Mouse (Mus musculus) left cerebral cortex, adult 6 months (tissue): Measurements from ENCODE around the gene Aldh3b3. TPM values are rescaled to one million over a fixed set of nuclear protein-coding genes. Genes with fewer than 3 reads are reported as not detected.

Source experiments
- long read RNA-seq, 2 experiments: library from polyadenylated mRNA; unstranded; transcript quantifications; one replicate each; pipeline ENCODE4 v2.0.0; 2019 to 2020
- polyA plus RNA-seq: library from polyadenylated mRNA; unstranded; fragments of <200 nt; fragmentation: Nextera tagmentation; gene quantifications from 2 replicates; pipeline ENCODE4 v1.2.3, GENCODE M21; 2021

Gene Aldh3b3
- polyA plus RNA-seq = 0.13 TPM in 1 of 2 replicates, not detected in the other
- long read RNA-seq, experiment 1 = 0 reads
- long read RNA-seq, experiment 2 = 0 reads

GRCm38 (mm10) chr19:3958470-3958869 lies at the start of gene Aldh3b3:
TSS of gene Aldh3b3 (plus strand) at chr19:3958645.

GRCm38 (mm10) chr19:3912337-3913204 lies 45.9 kb upstream of the Aldh3b3 start, which contains the start of gene Ndufs8:
TSS of gene Ndufs8 (minus strand) at chr19:3912774.

GRCm38 (mm10) chr19:3929211-3929941 lies 29.1 kb upstream of the Aldh3b3 start, which contains the start of gene Aldh3b1:
TSS of gene Aldh3b1 (minus strand) at chr19:3929808.

GRCm38 (mm10) chr19:3935032-3935895 lies 23.2 kb upstream of the Aldh3b3 start, which contains the start of gene Unc93b1:
TSS of gene Unc93b1 (plus strand) at chr19:3935186.

GRCm38 (mm10) chr19:3972229-3972628 lies 13.8 kb downstream of the Aldh3b3 start, which contains the start of gene Aldh3b2:
TSS of gene Aldh3b2 (plus strand) at chr19:3972328.

GRCm38 (mm10) chr19:3986334-3986733 lies 27.9 kb downstream of the Aldh3b3 start, which contains the start of gene Acy3:
TSS of gene Acy3 (plus strand) at chr19:3986570.

GRCm38 (mm10) chr19:3992416-3992815 lies 34.0 kb downstream of the Aldh3b3 start, which contains the start of gene Tbx10:
TSS of gene Tbx10 (plus strand) at chr19:3992752.

GRCm38 (mm10) chr19:4000119-4000900 lies 41.9 kb downstream of the Aldh3b3 start, which contains the start of the genes Nudt8 and Gm49405:
TSS of gene Nudt8 (plus strand) at chr19:4000580.
TSS of gene Gm49405 (plus strand) at chr19:4000626.

GRCm38 (mm10) chr19:4003112-4003511 lies 44.7 kb downstream of the Aldh3b3 start, which contains the start of gene Doc2g:
TSS of gene Doc2g (plus strand) at chr19:4003313.

GRCm38 (mm10) chr19:4012432-4013022 lies 54.1 kb downstream of the Aldh3b3 start, which contains the start of gene Ndufv1:
TSS of gene Ndufv1 (minus strand) at chr19:4012806.

Other genes starting within 250 kb of the Aldh3b3 start
- gene Kmt5b, start 191.2 kb upstream of the Aldh3b3 start, polyA plus RNA-seq = 7.1 and 11.4 TPM in 2 replicates
- 15.9 and 22.7 TPM in 2 replicates for gene Chka, start 106.9 kb upstream of the Aldh3b3 start, polyA plus RNA-seq
- 3.1 and 3.9 TPM in 2 replicates for gene Tcirg1, start 51.5 kb upstream of the Aldh3b3 start, polyA plus RNA-seq
- gene Ndufs8, start 45.9 kb upstream of the Aldh3b3 start, polyA plus RNA-seq = 579 and 589 TPM in 2 replicates
- 6.4 and 6.9 TPM in 2 replicates for gene Aldh3b1, start 28.8 kb upstream of the Aldh3b3 start, polyA plus RNA-seq
- gene Unc93b1, start 23.5 kb upstream of the Aldh3b3 start, polyA plus RNA-seq = 20.5 and 23.3 TPM in 2 replicates
- gene Aldh3b2, start 13.7 kb downstream of the Aldh3b3 start, polyA plus RNA-seq = 2.0 and 2.7 TPM in 2 replicates
- gene Acy3, start 27.9 kb downstream of the Aldh3b3 start, polyA plus RNA-seq = 3.2 and 3.9 TPM in 2 replicates
- gene Tbx10, start 34.1 kb downstream of the Aldh3b3 start, polyA plus RNA-seq = not detected in 2 replicates
- 21.4 and 23.0 TPM in 2 replicates for gene Nudt8, start 41.9 kb downstream of the Aldh3b3 start, polyA plus RNA-seq
- gene Gm49405, start 42.0 kb downstream of the Aldh3b3 start, polyA plus RNA-seq = 0.13 and 0.21 TPM in 2 replicates
- 2.1 and 3.3 TPM in 2 replicates for gene Doc2g, start 44.7 kb downstream of the Aldh3b3 start, polyA plus RNA-seq
- gene Ndufv1, start 54.2 kb downstream of the Aldh3b3 start, polyA plus RNA-seq = 400 and 516 TPM in 2 replicates
- gene Gstp1, start 79.3 kb downstream of the Aldh3b3 start, polyA plus RNA-seq = 1,005 and 1,067 TPM in 2 replicates
- 2.2 and 7.2 TPM in 2 replicates for gene Gstp2, start 87.4 kb downstream of the Aldh3b3 start, polyA plus RNA-seq
- gene Gstp3, start 100.9 kb downstream of the Aldh3b3 start, polyA plus RNA-seq = not detected in 2 replicates
- not detected in 2 replicates for gene Cabp2, start 122.9 kb downstream of the Aldh3b3 start, polyA plus RNA-seq
- 52.6 and 68.9 TPM in 2 replicates for gene Cdk2ap2, start 138.5 kb downstream of the Aldh3b3 start, polyA plus RNA-seq
- 53.9 and 65.8 TPM in 2 replicates for gene Pitpnm1, start 141.4 kb downstream of the Aldh3b3 start, polyA plus RNA-seq
- 168 and 240 TPM in 2 replicates for gene Aip, start 167.2 kb downstream of the Aldh3b3 start, polyA plus RNA-seq
- not detected in 2 replicates for gene Gpr152, start 181.1 kb downstream of the Aldh3b3 start, polyA plus RNA-seq
- 0.06 and 0.11 TPM in 2 replicates for gene Cabp4, start 185.4 kb downstream of the Aldh3b3 start, polyA plus RNA-seq
- gene Coro1b, start 190.0 kb downstream of the Aldh3b3 start, polyA plus RNA-seq = 87.0 and 103 TPM in 2 replicates
- 0.72 and 1.4 TPM in 2 replicates for gene Ptprcap, start 195.0 kb downstream of the Aldh3b3 start, polyA plus RNA-seq
- gene Rps6kb2, start 204.7 kb downstream of the Aldh3b3 start, polyA plus RNA-seq = 11.8 and 16.7 TPM in 2 replicates
- gene Carns1, start 216.8 kb downstream of the Aldh3b3 start, polyA plus RNA-seq = 4.2 and 4.3 TPM in 2 replicates
- 0.51 and 0.69 TPM in 2 replicates for gene Tbc1d10c, start 232.6 kb downstream of the Aldh3b3 start, polyA plus RNA-seq
- gene Ppp1ca, start 233.4 kb downstream of the Aldh3b3 start, polyA plus RNA-seq = 387 and 460 TPM in 2 replicates
- gene Rad9a, start 243.0 kb downstream of the Aldh3b3 start, polyA plus RNA-seq = 6.8 and 7.0 TPM in 2 replicates